Comparison of ENCODE assay signal across 8 mouse cellular contexts in the genomic region with DNA sequence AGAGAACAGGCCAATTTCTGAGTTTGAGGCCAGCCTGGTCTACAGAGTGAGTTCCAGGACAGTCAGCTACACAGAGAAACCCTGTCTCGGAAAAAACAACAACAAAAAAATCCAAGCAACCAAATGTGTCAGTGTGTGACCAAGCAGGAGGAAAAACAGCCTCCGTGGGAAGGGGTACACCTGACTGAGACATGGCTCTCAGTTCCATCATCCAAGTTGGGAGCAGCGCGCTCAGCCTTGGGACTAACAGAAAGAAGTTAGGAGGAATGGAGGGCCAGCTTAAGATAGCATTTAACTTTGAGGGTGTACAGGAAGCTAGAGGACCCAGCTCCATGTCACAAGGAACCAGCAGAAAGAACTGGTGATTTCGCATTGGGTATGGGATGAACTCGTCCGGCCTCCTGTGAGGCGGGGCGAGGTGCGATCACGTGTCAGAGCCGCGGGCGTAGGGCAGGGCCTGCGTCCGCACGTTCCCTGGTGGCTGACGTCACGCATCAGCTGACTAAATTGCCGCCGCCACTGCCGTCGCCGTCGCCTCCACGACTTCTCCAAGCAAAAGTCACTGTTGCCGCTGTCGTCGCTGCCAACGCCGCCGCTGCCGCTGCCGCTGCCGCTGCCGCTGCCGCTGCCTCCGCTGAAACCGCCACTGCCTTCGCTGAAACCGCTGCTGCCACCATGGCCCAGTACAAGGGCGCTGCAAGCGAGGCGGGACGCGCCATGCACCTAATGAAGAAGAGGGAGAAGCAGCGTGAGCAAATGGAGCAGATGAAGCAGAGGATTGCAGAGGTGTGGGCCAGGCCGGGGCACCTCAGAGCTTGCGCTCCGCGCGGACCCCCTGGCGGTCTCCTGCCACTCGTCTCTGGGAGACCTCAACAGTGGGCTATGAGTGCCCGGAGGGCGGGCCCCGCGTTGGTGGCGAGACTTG. TPM values are rescaled to one million over a fixed set of nuclear protein-coding genes. Genes with fewer than 3 reads are reported as not detected.
DNase-seq lines count a peak whose midpoint lies in the region; ATAC-seq lines count a peak whose summit lies in the region.

A gene (plus strand): TSS at position 494 of the 925 bp plus-strand sequence.

- no peaks in the 10 kb centered on the region for H3K4me1 ChIP-seq in embryonic facial prominence, embryonic 11.5 days (ENCODE audit: control insufficient read depth, insufficient read depth, low read length)
- peaks cover 9% of the 10 kb centered on the region; the same call in 1 of the 2 replicates for H3K4me1 ChIP-seq in limb, embryonic 10.5 days
- H3K4me1 ChIP-seq in midbrain, embryonic 12.5 days: peaks cover 3% of the 10 kb centered on the region

- peak within 1 kb of the TSS; percentile 65 for H3K9ac ChIP-seq in embryonic facial prominence, embryonic 11.5 days (replicated peaks; ENCODE audit: low read length)
- H3K9ac ChIP-seq in midbrain, embryonic 12.5 days (replicated peaks): peak within 1 kb of the TSS; percentile 81

- H3K27me3 ChIP-seq in embryonic facial prominence, embryonic 11.5 days (ENCODE audit: control insufficient read depth, insufficient read depth, low read length): no peaks in the 10 kb centered on the region
- H3K27me3 ChIP-seq in limb, embryonic 10.5 days (ENCODE audit: low read depth, poor library complexity, severe bottlenecking): peaks cover 16% of the 10 kb centered on the region
- no peaks in the 10 kb centered on the region for H3K27me3 ChIP-seq in midbrain, embryonic 12.5 days

- H3K4me3 ChIP-seq in embryonic facial prominence, embryonic 11.5 days (ENCODE audit: low read depth, low read length): peak within 1 kb of the TSS; percentile 54
- H3K4me3 ChIP-seq in limb, embryonic 10.5 days: peak within 1 kb of the TSS; percentile 72
- peak within 1 kb of the TSS; percentile 56 for H3K4me3 ChIP-seq in midbrain, embryonic 12.5 days

- H3K36me3 ChIP-seq in embryonic facial prominence, embryonic 11.5 days (replicated peaks; ENCODE audit: control insufficient read depth, insufficient read depth, low read depth, low read length): no peaks in the 10 kb centered on the region
- peaks cover 49% of the 10 kb centered on the region for H3K36me3 ChIP-seq in limb, embryonic 10.5 days
- H3K36me3 ChIP-seq in midbrain, embryonic 12.5 days: peaks cover 39% of the 10 kb centered on the region

- ATAC-seq in embryonic facial prominence, embryonic 11.5 days (replicated peaks; ENCODE audit: insufficient number of reproducible peaks, low FRiP score, low TSS enrichment, low read depth): peak; percentile 89
- peak; percentile 96 for ATAC-seq in granulocyte monocyte progenitor cell, adult 5-6 weeks (replicated peaks; ENCODE audit: poor library complexity, severe bottlenecking)
- peak; percentile 94 for ATAC-seq in midbrain, embryonic 12.5 days (ENCODE audit: low FRiP score, low read depth)

- peak within 1 kb of the TSS; percentile 74 for H3K4me2 ChIP-seq in embryonic facial prominence, embryonic 11.5 days (ENCODE audit: low read depth, low read length)
- peak within 1 kb of the TSS; percentile 77 for H3K4me2 ChIP-seq in midbrain, embryonic 12.5 days (replicated peaks)

- H3K27ac ChIP-seq in embryonic facial prominence, embryonic 11.5 days (replicated peaks; ENCODE audit: low read depth, low read length): no peak within 1 kb of the TSS
- peak within 1 kb of the TSS; percentile 83 for H3K27ac ChIP-seq in limb, embryonic 10.5 days
- peak within 1 kb of the TSS; percentile 85 for H3K27ac ChIP-seq in midbrain, embryonic 12.5 days (replicated peaks)

- WGBS in embryonic facial prominence, embryonic 11.5 days: 20% methylated on average over 59 of the region's 59 CpGs
- WGBS in limb, embryonic 10.5 days: 10% methylated on average over 59 of the region's 59 CpGs
- 22% methylated on average over 59 of the region's 59 CpGs for WGBS in midbrain, embryonic 12.5 days

- peak; percentile 90 for DNase-seq in 3134 (ENCODE audit: extremely low read depth, insufficient read length, low spot score)
- peak; percentile 85 for DNase-seq in adrenal gland, postnatal 25 days
- DNase-seq in embryonic facial prominence, embryonic 11.5 days (ENCODE audit: low spot score): peak; percentile 88
- peak; percentile 85 for DNase-seq in kidney, adult 11 months
- DNase-seq in limb, embryonic 10.5 days (ENCODE audit: low spot score): peak; percentile 86
- DNase-seq in skeletal muscle tissue, adult 2 months (ENCODE audit: low read depth, low spot score): peak; percentile 88

- H3K9me3 ChIP-seq in embryonic facial prominence, embryonic 11.5 days (replicated peaks; ENCODE audit: control insufficient read depth, low read length): no peaks in the 10 kb centered on the region
- no peaks in the 10 kb centered on the region for H3K9me3 ChIP-seq in limb, embryonic 10.5 days (replicated peaks)
- H3K9me3 ChIP-seq in midbrain, embryonic 12.5 days: no peaks in the 10 kb centered on the region

RNA-seq across cellular contexts. Expression of the gene that starts here (rescaled TPM):
- total RNA-seq in adrenal gland, postnatal 25 days (2021): 62.1 and 65.8 TPM in 2 replicates
- 56.4 and 56.6 TPM in 2 replicates for polyA plus RNA-seq in embryonic facial prominence, embryonic 11.5 days (2014; fragmentation: Nextera tagmentation; extraction: Ambion mirVana)
- total RNA-seq in granulocyte monocyte progenitor cell, adult 5-6 weeks (2014; fragmentation: Nextera tagmentation): 42.5 and 46.1 TPM in 2 replicates
- 50.3 and 59.5 TPM in 2 replicates for total RNA-seq in granulocyte monocyte progenitor cell, adult 5-6 weeks (2017)
- polyA plus RNA-seq in limb, embryonic 10.5 days (2016; fragmentation: Nextera tagmentation; extraction: Ambion mirVana): 55.3 and 62.7 TPM in 2 replicates
- polyA plus RNA-seq in midbrain, embryonic 12.5 days (2016; fragmentation: Nextera tagmentation; extraction: Ambion mirVana): 63.2 and 63.4 TPM in 2 replicates
